Mouse (Mus musculus): Measurements from ENCODE around the gene Hsf4. TPM values are rescaled to one million over a fixed set of nuclear protein-coding genes. Genes with fewer than 3 reads are reported as not detected.

Gene Hsf4
- polyA plus RNA-seq, 1 experiment from 2014 or later = not detected

DNA sequence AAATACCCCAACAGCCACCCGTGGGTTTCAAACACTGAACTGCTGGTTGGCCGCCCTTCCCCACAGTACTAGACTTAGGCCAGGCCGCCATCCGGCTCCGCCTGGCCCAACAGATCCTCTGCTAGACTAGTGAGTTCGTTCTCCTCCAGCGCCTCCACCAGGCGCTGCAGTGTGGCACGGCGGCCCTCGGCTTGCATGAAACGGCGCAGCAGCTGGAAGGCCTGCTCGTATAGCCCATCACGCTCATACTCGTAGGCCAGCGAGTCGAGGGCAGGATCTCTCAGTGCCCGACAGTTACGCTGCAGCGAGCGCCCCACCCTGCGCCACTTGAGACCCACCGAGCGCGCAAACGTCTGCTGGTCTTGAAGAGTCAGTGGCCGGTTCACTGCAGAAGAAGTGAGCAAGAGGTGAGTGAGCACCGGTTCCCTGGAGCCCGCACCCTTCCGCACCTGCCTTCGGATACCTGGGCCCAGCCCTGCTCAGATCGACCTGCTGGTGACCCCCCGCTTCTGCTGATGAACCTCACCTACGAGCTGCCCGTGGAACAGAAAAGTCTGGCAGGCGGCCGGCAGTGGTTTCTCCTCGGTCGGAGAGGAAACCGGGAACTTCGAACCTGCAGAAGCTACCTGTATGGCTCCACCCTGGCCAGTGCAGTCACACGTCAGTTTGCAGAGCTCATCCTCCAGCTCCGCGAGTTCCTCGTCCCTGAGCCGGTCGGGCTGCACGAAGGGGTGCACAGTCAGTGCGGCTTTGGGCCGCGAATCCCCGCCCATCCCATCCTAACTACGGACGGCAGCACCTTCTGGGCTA is 10.5 kb upstream of the Hsf4 start:
- DNase-seq (ENCODE audit: low spot score) = peak; percentile 6

- peak; percentile 88 for DNase-seq (ENCODE audit: low spot score)
These were observed 9.8 kb upstream of the Hsf4 start for GRCm38 (mm10) chr8:105259721-105260320.

- no peak for DNase-seq (ENCODE audit: low spot score)
These were observed 9.1 kb upstream of the Hsf4 start for GRCm38 (mm10) chr8:105260371-105261099.

GRCm38 (mm10) chr8:105261326-105261980 is 8.1 kb upstream of the Hsf4 start:
- no peak for DNase-seq (ENCODE audit: low spot score)

DNA sequence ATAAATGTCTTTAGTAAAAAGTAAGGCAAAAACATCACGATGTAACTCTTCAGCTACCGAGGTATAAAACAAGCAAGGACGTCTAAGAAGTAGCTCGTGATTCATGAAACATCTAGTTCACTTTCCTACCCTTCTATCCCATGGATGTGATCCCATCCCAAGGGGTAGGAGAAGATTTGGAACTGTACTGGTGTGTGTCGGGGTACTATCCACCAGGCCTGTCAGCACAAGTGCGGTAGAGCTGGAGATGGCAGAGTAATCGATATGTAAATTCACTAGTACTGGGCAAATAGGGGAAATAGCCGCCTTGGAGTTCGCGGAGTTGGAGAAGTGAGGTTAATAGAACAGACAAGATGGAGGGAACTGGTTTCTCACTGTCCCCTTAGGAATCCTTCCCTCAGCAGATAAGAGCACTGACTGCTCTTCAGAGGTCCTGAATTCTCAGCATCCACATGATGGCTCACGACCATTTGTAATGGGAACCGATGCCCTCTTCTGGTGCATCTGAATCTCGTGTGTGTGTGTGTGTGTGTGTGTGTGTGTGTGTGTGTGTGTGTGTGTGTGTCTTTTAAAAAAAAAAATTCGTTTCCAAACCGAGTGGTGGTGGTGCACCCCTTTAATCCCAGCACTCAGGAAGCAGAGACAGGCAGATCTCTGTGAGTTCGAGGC is 6.2 kb upstream of the Hsf4 start:
- no peak for DNase-seq (ENCODE audit: low spot score)

DNA sequence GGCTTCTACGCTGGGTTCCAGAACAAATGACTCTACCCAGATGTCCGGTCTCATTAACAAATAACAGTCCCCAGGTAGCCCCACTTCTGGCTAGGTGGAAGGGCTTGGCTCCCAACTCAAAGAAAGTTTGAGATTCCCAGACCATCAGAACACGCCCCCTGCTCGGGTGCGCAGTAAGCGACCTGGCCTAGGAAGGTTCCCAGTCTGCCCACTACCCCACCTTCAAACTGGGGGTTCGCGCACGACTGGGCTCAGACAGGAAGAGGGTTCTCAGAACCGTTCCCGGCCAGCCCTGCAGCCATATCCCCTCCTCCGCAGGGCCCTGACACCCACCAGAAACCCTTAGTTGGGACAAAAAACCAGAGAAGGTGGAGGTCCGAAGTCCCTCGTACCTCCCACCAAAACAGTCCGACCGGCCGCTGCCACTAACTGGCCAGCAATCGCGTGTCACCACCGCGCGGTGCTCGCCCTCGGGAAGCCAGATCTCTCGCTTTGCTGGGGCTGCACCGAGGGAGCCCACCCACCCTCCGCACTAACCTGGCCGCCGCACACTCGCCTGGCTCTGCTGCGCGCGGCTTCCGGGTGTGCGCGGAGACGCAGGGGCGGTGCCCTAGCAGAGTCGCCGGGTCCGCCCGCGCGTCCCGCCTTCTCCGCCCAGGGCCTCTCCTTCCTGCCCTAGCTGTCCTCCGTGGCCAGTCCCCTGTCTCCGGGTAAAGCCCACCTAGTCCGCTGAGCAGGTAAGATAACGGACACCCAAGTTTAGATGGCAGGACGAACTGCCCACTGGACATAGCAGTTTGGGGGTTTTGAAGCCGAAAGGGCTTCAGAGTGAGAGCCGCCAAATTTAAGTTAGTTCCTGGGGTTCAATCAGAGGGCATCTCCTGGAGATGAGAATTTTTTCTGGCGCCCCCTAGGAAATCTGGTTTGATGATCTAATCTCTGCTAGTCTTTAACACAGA is 5.3 kb upstream of the Hsf4 start, which contains the start of the genes Tradd and Fbxl8:
Tradd (minus strand) TSS at position 586 of the 959 bp plus-strand sequence.
Fbxl8 (plus strand) TSS at position 625 of the 959 bp plus-strand sequence.
- peak; percentile 74 for DNase-seq (ENCODE audit: low spot score)

GRCm38 (mm10) chr8:105265128-105265527 is 4.5 kb upstream of the Hsf4 start:
- peak; percentile 64 for DNase-seq (ENCODE audit: low spot score)

DNA sequence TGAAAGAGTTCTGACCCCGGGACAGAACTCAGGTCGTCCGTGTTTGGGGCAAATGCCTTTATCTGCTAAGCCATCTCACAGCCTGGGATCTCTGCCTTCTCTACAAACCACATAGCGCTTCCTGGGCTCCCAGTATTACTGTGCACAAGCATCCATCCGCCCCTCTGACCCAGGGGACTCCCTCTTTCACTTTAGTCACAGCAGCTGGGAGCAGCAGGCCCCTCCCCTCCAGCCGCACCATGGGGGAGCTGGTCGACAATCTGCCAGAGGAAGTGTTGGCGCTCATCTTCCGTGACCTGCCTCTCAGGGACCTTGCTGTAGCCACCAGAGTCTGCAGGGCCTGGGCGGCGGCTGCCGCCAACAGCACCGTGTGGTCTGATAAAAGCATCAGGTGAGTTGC is 2.8 kb upstream of the Hsf4 start:
- peak; percentile 41 for DNase-seq (ENCODE audit: low spot score)

DNA sequence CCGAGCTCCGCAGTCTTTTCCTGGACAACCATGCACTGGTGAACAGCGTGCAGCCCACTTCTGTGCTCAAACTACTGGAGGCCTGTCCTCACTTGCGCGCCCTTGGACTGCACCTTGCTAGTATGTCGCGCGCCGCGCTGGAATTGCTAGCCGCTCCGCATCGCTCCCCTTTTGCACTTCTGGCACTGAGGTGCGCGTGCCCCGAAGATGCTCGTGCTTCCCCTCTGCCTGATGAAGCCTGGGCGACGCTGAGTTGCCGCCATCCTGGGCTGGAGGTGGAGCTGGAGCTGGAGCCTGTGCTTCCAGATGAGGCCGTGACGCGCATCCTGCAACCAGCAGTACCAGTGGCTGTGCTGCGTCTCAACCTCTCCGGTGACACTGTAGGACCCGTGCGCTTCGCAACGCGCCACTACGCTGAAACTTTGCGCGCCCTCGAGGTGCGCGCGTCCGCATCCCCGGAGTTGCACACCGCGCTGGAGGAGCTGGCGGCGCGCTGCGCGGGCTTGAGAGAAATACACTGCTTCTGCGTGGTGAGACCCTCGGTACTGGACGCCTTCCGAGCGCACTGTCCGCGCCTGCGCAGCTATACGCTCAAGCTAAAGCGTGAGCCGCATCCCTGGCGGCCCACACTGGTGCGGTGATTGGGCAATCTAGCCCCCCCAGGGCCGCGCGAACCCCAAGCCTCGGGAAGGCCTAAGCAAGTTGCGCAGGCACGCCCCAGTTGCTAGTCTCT is 1.1 kb upstream of the Hsf4 start:
- DNase-seq (ENCODE audit: low spot score) = no peak

DNA sequence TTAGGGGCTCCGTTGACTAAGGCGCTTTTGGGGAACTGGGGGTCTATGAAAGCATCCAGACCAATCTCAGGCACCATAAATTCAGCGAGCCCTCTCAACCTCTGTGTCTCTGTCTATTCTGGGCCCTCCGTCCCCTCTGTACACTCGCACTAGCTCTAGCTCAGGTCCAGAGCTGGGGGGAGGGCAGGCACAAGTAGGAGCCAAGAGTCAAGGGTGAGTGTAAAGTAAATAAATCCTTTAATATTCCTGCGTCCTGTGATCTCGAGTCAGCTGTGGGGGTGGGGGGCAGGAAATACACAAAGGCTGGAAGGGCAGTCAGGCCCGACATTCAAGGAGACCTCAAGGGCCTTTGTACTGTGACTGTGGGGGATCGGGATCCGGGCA is 534 bp upstream of the Hsf4 start:
- DNase-seq (ENCODE audit: low spot score) = no peak

GRCm38 (mm10) chr8:105270101-105270915 is 707 bp downstream of the Hsf4 start:
- DNase-seq (ENCODE audit: low spot score) = no peak

DNA sequence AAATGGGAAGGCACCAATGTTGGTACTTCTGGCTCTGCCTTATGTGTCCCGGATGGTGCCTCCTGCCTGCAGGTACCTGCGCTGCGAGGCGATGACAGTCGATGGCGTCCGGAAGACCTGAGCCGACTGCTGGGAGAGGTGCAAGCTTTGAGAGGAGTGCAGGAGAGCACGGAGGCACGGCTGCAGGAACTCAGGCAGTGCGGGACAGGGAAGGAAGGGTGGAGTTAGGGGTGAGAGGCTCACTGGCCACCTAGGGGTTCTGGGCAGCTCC is 1.2 kb downstream of the Hsf4 start:
- DNase-seq (ENCODE audit: low spot score) = no peak

- DNase-seq (ENCODE audit: low spot score) = no peak
These were observed 5.8 kb downstream of the Hsf4 start for GRCm38 (mm10) chr8:105275387-105275786.

DNA sequence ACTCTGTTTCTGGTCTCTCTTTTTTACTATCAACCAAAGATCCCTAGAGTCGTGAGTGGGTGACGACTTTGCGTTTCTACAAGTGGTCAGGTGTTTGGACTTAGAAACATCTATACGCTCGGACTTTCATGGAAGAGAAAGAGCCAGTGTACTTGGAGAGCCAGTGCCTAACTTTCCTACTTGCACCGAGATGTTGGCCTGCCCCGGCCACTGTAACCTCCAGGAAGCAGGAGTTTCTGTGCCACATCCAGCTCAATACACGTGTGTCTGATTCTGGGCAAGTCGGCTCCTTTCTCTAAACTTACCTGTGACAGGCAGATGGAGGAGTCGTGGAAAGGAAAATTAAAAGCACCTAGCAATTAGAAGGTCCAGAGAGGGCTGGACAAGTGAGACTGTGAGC is 6.2 kb downstream of the Hsf4 start, which contains the start of gene Nol3:
Nol3 (plus strand) TSS at position 301 of the 400 bp plus-strand sequence.
- no peak for DNase-seq (ENCODE audit: low spot score)

DNA sequence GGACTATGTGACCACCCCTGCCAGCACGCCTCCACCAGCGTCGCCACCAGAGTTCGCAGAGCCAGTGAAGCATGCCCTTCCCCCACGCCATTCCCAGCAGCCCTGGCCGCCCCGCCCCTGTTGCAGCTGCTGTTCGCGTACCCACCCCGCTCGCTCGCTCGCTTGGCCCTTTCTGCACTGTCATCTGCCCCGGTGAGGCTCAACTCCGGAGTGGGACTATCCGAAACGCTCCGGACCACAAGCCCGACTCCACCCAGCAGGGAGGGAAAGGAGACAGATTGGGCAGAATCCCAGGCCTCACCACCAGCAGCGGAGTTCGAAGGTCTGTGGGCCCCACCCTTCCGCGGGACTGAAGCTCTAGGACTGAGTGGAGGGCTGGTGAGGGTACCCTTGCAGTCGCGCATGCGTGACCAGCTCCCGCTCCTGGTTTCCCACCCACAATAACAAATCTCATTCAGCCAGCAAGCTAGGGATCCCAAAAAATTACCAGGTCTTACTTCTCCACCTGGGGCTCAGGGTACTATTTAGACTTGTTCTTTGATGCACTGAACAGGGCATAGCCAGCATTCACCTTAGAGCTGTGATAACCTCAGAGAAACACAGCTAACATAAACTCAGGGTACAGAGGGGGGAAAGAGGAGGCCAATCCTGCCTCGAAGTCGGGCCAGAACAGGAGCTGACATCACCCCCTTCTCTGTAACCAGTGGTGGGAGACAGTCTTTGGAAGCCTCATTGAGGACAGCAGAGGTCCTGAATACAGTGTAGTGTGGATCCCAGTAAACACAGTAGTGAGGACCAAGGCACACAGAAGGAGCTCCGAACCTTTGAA is 6.9 kb downstream of the Hsf4 start:
- DNase-seq (ENCODE audit: low spot score) = peak; percentile 32

DNA sequence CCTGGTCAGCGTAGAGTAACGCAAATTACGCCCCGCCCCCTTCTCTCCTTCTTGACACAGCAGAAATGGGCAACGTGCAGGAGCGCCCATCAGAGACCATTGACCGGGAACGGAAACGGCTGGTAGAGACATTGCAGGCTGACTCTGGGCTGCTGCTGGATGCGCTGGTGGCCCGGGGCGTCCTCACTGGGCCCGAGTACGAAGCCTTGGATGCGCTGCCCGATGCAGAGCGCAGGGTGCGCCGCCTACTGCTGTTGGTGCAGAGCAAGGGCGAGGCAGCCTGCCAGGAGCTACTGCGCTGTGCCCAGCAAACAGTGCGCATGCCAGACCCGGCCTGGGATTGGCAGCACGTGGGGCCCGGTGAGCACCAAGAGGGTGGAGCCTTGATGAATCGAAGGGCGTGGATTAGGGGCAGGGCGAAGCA is 9.3 kb downstream of the Hsf4 start:
- no peak for DNase-seq (ENCODE audit: low spot score)

DNA sequence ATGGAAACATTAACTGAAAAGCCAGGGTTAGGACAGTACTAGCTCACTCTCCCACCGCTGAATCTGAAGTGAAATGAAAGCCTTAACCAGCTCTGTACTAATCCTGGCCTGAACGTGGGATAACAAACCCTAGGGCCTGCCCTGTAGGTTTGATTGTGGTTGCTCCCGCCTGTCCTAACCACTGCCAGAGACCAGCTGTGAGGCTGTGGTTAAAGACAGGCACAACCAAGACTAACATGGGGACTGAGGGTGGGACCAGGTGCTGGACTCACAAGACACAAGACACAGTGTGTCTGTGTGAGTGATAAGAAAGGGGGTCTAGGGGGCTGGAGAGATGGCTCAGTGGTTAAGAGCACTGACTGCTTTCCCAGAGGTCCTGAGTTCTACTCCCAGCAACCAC is 11.0 kb downstream of the Hsf4 start:
- DNase-seq (ENCODE audit: low spot score) = no peak

DNA sequence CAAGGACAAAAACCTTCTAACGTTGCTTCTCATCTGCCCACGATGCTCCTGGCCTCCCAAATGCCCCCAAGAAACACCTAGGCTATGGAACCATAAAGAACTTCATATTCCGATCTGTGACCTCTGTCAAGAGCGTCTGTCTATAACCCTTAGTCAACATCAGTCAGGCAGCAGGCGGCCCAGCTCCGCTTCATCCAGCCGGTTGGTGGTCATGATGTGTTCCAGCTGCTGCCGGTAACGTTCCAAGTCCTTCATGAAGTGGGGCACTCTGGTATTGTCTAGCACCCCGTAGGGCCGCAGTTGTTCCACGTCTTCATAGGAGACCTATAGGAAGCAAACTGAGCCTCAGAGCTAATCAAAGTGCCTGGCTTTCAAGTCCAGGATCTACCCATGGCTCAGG is 12.2 kb downstream of the Hsf4 start:
- no peak for DNase-seq (ENCODE audit: low spot score)
